Mouse (Mus musculus): ENCODE data around the gene Ly86. TPM values are rescaled to one million over a fixed set of nuclear protein-coding genes. Genes with fewer than 3 reads are reported as not detected.

Ly86 gene
- total and polyA plus RNA-seq, 3 experiments, result 172 to 427 (median 290) TPM

DNA sequence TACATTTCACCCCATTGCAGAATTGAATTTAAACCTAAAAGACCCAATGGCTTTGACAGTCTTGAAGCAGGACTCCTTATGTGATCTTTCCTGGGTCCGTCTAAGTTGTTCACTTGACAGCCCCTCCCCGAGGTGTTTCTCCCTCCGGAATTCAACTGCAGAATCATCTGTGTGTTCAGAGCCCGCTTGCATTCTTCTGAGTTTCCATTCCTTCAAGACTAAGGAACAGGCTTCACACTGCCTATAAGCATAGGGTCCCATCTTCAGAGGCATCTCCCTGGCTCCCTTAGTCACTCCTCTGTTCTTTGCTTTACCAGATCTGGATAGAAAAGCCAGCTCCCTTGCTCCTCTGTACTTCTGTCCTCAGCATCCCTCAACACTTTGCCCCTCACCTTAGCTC is 32.1 kb upstream of the Ly86 start:
- H3K4me1 ChIP-seq (ENCODE audit: control insufficient read depth in 1 of 2, insufficient read depth in 2 of 2), result peaks cover 5 to 13% of the 10 kb centered on the region in 2 experiments; a peak in 1 of 4 replicates
- in situ Hi-C loops (cut with MboI; ENCODE audit: low pct_ligation_motif_present, low pct_unique_long_range_greater_than_20kb, low sequenced_read_pairs), result loop anchor here (25.0 kb wide), 3 partner anchors 526 to 1276 kb away; no protein-coding TSS in a partner anchor
- H3K27ac ChIP-seq (ENCODE audit: insufficient read depth, low read depth), result no peak overlapping the region
- no peaks in the 10 kb centered on the region for H3K36me3 ChIP-seq (replicated peaks in 1 of 2; ENCODE audit: control insufficient read depth in 1 of 2, insufficient read depth in 1 of 2, low read length in 1 of 2)
- dilution Hi-C loops (cut with MboI; ENCODE audit: extremely low pct_ligation_motif_present, extremely low pct_unique_long_range_greater_than_20kb, low sequenced_read_pairs), result no loop called here
- H3K27me3 ChIP-seq (replicated peaks), result no peaks in the 10 kb centered on the region
- no peaks in the 10 kb centered on the region for H3K9me3 ChIP-seq (replicated peaks; ENCODE audit: low read length)
- no peak for DNase-seq (ENCODE audit: extremely low read depth)
- no peak overlapping the region for H3K4me3 ChIP-seq (replicated peaks in 1 of 3; ENCODE audit: low read depth in 2 of 3, low read length in 2 of 3, poor library complexity in 1 of 3)
- no peak for TF ChIP-seq E2F4 (IDR thresholded peaks at IDR 0.05; ENCODE audit: insufficient replicate concordance, low read depth, low read length)
- TF ChIP-seq POLR2AphosphoS2 (IDR thresholded peaks at IDR 0.05; ENCODE audit: low read depth, low read length), result no peak
- TF ChIP-seq USF2 (conservative IDR thresholded peaks at IDR 0.05; ENCODE audit: low read depth, low read length), result no peak
- TF ChIP-seq POLR2A (IDR thresholded peaks at IDR 0.05; ENCODE audit: low read depth, low read length), result no peak
- TF ChIP-seq CHD1 (IDR thresholded peaks at IDR 0.05; ENCODE audit: low read depth, low read length), result no peak
- no peak for TF ChIP-seq MAX (IDR thresholded peaks at IDR 0.05; ENCODE audit: low read length)
- no peak for TF ChIP-seq BHLHE40 (IDR thresholded peaks at IDR 0.05; ENCODE audit: low read depth, low read length)
- TF ChIP-seq IRF4 (IDR thresholded peaks at IDR 0.05; ENCODE audit: low read depth, low read length), result no peak
- TF ChIP-seq RAD21 (IDR thresholded peaks at IDR 0.05; ENCODE audit: low read depth, low read length), result no peak
- no peak for TF ChIP-seq MEF2A (IDR thresholded peaks at IDR 0.05; ENCODE audit: borderline replicate concordance, low read depth, low read length)
- TF ChIP-seq RCOR1 (conservative IDR thresholded peaks at IDR 0.05; ENCODE audit: low read depth, low read length), result no peak
- no peaks in the 10 kb centered on the region for H3K79me2 ChIP-seq (replicated peaks; ENCODE audit: control insufficient read depth, extremely low read depth, insufficient read depth, poor library complexity, severe bottlenecking)
- H3K9ac ChIP-seq (ENCODE audit: insufficient read depth, low read depth), result peak overlapping the region; percentile 8; the same call in 1 of the 2 replicates
- peak overlapping the region; percentile 12 for H3K4me2 ChIP-seq (ENCODE audit: insufficient read depth, low read depth, poor library complexity, severe bottlenecking)

- Histone ChIP-seq H3K79me2 (replicated peaks; ENCODE audit: control insufficient read depth, extremely low read depth, insufficient read depth, poor library complexity, severe bottlenecking) (no peaks in the 10 kb centered on the region), H3K9me3 (replicated peaks; ENCODE audit: low read length) (peaks cover 2% of the 10 kb centered on the region), H3K36me3 (replicated peaks in 1 of 2; ENCODE audit: control insufficient read depth in 1 of 2, insufficient read depth in 1 of 2, low read length in 1 of 2) (no peaks in the 10 kb centered on the region), H3K27me3 (replicated peaks) (no peaks in the 10 kb centered on the region), H3K9ac (ENCODE audit: insufficient read depth, low read depth) (no peak overlapping the region), H3K27ac (ENCODE audit: insufficient read depth, low read depth) (no peak overlapping the region; the same call in 1 of the 2 replicates), H3K4me2 (ENCODE audit: insufficient read depth, low read depth, poor library complexity, severe bottlenecking) (no peak overlapping the region), H3K4me3 (replicated peaks in 1 of 3; ENCODE audit: low read depth in 2 of 3, low read length in 2 of 3, poor library complexity in 1 of 3) (no peak overlapping the region), H3K4me1 (ENCODE audit: control insufficient read depth in 1 of 2, insufficient read depth in 2 of 2) (peaks cover 6 to 37% of the 10 kb centered on the region in 2 experiments; a peak in 3 of 4 replicates)
- in situ Hi-C loops (cut with MboI; ENCODE audit: low pct_ligation_motif_present, low pct_unique_long_range_greater_than_20kb, low sequenced_read_pairs), result no loop called here
- dilution Hi-C loops (cut with MboI; ENCODE audit: extremely low pct_ligation_motif_present, extremely low pct_unique_long_range_greater_than_20kb, low sequenced_read_pairs), result no loop called here
- DNase-seq (ENCODE audit: extremely low read depth), result peak; percentile 94
- TF ChIP-seq MYC (IDR thresholded peaks at IDR 0.05; ENCODE audit: low read depth, low read length) (peak; percentile 89), MAFK (IDR thresholded peaks at IDR 0.05; ENCODE audit: insufficient replicate concordance, low read length) (no peak), ZMIZ1 (IDR thresholded peaks at IDR 0.05; ENCODE audit: low read depth, low read length) (no peak), ZKSCAN1 (IDR thresholded peaks at IDR 0.05; ENCODE audit: borderline replicate concordance, low read depth, low read length) (no peak), ELF1 (IDR thresholded peaks at IDR 0.05; ENCODE audit: low read depth, low read length) (peak; percentile 85), RAD21 (IDR thresholded peaks at IDR 0.05; ENCODE audit: low read depth, low read length) (peak; percentile 81), CTCF (conservative IDR thresholded peaks at IDR 0.05 in 1 of 2, IDR thresholded peaks at IDR 0.05 in 1 of 2; ENCODE audit: low read depth in 2 of 2, low read length in 2 of 2) (peak; percentile 67 to 85), MXI1 (IDR thresholded peaks at IDR 0.05; ENCODE audit: low read depth, low read length) (no peak; the same call in 1 of the 2 replicates), ETS1 (conservative IDR thresholded peaks at IDR 0.05; ENCODE audit: low read depth, low read length) (no peak), NRF1 (IDR thresholded peaks at IDR 0.05; ENCODE audit: low read depth, low read length) (no peak), NELFE (IDR thresholded peaks at IDR 0.05; ENCODE audit: low read depth, low read length) (no peak; the same call in 1 of the 2 replicates), POLR2AphosphoS2 (IDR thresholded peaks at IDR 0.05; ENCODE audit: low read depth, low read length) (no peak), HCFC1 (IDR thresholded peaks at IDR 0.05; ENCODE audit: low read depth, low read length) (peak; percentile 36; the same call in 1 of the 2 replicates), E2F4 (IDR thresholded peaks at IDR 0.05; ENCODE audit: insufficient replicate concordance, low read depth, low read length) (no peak), MEF2A (IDR thresholded peaks at IDR 0.05; ENCODE audit: borderline replicate concordance, low read depth, low read length) (peak; percentile 51; the same call in 1 of the 2 replicates), BHLHE40 (IDR thresholded peaks at IDR 0.05; ENCODE audit: low read depth, low read length) (no peak), USF2 (conservative IDR thresholded peaks at IDR 0.05; ENCODE audit: low read depth, low read length) (no peak), CHD2 (IDR thresholded peaks at IDR 0.05; ENCODE audit: low read length) (no peak), PAX5 (IDR thresholded peaks at IDR 0.05; ENCODE audit: low read length) (no peak), TCF12 (IDR thresholded peaks at IDR 0.05; ENCODE audit: low read depth, low read length) (no peak), JUND (conservative IDR thresholded peaks at IDR 0.05; ENCODE audit: low read depth, low read length) (peak; percentile 88), USF1 (IDR thresholded peaks at IDR 0.05; ENCODE audit: low read depth, low read length) (no peak), MAX (IDR thresholded peaks at IDR 0.05; ENCODE audit: low read length) (no peak), CHD1 (IDR thresholded peaks at IDR 0.05; ENCODE audit: low read depth, low read length) (no peak), GABPA (IDR thresholded peaks at IDR 0.05; ENCODE audit: insufficient replicate concordance, low read depth, low read length) (no peak), RCOR1 (conservative IDR thresholded peaks at IDR 0.05; ENCODE audit: low read depth, low read length) (no peak), MAZ (IDR thresholded peaks at IDR 0.05; ENCODE audit: low read depth, low read length) (no peak), KAT2A (IDR thresholded peaks at IDR 0.05; ENCODE audit: insufficient replicate concordance, low read length) (no peak), JUN (IDR thresholded peaks at IDR 0.05; ENCODE audit: insufficient read depth, low read depth, low read length) (peak; percentile 62)
Measured at GRCm38 (mm10) chr13:37325504-37325903, 19.5 kb upstream of the Ly86 start.
